Mouse (Mus musculus) right cerebral cortex, postnatal 10 days (tissue): ENCODE measurements around the gene Clstn1.
"Not testable (repeated sequence)": the region's sequence is repeated elsewhere in the genome, so short reads cannot be mapped to it uniquely, and the experiment has no call there.

Experiments
- DNase-seq, 2 experiments: peaks; one replicate each; pipeline ENCODE4 v3.0.0; 2021; ENCODE audit warnings: low spot score in 2 of 2

Clstn1 gene

DNA sequence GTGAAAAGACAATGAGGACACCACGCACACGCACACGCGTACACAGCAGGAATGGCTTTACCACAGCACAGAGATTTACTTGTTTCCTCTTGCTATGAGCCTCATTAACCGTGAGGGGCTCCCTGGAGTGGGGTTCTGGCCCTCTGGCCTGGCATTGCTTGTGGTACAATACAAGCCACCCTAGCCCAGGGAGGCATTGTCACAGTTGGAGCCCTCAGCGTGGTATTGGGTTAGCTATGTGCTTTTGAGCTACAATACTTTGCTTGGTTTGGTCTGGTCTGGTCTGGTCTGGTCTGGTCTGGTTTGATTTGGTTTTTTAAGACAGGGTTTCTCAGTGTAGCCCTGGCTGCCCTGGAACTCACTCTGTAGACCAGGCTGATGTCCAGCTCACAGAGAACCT is 13.3 kb downstream of the Clstn1 start:
- DNase-seq = no peak

DNA sequence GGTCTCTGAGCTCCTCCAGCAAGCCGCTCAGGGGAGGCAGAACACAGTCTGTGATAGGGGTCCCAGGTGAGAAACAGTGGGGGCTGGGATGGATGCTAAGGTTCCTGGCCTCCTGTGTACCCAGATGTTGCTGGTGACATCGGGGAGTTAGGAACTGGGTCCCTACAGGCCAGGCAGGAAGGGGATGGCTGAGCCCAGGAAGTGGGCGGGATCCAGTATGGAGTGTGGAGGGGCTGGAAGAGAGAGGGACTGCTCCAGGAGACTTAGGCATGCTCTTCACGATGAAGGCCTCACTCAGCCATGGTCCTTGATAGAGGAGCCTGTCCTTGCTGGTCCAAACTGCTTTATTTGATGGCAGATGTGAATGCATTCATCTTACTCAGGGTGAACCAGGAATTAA is 13.9 kb downstream of the Clstn1 start:
- no peak for DNase-seq

GRCm38 (mm10) chr4:149601484-149601883 is 15.2 kb downstream of the Clstn1 start:
- no peak for DNase-seq

DNA sequence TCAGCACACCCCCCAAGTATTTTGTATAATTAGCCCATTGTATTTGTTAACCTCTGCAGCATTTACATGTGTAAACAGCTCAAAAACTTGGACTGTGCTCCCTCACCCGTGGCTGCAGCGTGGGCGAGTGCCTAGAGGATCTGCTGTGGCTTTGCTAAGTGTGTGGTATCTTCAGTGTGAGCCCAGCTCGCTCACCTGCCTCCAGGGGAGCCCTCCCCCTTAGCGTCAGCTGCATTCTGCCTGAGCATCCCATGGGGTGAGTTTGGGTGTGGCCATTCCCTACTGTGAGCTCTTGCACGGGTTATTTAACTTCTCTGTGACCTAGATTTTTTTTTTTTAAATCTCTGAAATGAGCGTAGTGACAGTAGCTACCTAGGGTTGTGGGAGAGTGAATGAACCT is 16.0 kb downstream of the Clstn1 start:
- DNase-seq = no peak

DNA sequence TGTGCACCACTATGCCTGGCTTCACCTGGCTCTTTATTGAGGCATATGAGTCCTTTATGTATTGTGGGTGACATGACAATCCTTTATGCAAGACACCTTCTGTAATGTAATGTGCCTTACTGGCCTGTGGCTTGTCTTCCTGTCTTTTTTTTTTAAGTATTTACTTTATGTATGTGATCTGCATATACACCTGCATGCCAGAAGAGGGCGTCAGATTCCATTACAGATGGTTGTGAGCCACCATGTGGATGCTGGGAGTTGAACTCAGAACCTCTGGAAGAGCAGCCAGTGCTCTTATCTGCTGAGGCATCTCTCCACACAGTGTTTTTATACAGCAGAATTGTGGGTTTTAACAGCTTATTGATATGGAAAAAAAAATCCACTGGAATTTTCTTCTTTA is 17.6 kb downstream of the Clstn1 start:
- DNase-seq = no peak

GRCm38 (mm10) chr4:149604518-149604917 is 18.2 kb downstream of the Clstn1 start:
- no peak for DNase-seq

DNA sequence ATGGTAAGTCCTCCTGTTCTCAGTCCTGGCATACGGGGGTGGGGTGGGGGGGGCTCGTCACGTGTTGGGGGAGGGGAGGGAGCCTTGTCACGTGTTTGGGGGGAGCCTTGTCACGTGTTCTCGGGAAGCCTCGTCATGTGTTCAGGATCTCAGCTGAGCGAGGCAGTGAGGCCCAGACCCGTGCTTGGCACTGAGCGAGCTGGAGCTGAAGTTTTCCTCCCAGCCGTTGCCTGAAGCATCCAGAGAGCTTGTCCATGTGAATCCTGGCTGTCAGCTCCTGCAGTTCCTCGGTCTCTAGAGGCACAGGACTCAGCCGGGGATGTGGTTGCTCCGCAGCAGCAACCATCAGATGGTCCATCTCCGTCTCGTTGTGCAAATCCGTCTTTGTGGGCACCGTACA is 19.8 kb downstream of the Clstn1 start:
- DNase-seq = no peak

DNA sequence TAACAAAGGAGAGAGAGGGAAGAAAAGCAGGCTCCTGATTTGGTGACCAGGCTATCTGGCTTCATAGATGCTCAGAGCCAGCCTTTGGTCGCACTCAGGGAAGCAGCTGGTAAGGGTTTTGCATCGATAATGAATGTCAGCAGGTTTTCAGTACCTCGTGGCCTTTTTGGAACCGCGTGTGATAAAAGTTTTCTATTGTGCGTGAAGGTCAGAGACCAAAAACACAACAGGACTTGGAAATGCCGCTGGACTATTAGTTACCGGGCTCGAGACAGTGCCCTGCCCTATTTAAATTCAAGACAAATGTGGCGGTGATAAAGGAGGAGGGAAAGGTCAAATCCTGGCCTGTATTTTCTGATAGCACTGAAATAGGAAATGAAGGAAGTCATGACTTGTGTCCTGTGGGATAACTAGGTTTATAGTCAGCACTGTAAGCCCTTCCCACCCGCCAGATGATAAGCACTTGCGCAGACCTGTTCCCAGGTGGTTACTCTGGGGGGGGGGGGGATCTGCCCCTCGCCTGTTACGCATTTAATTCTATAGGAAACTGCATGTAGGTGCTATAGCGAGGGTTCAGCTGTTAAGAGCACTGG is 20.6 kb downstream of the Clstn1 start:
- DNase-seq = no peak

GRCm38 (mm10) chr4:149607591-149608308 is 21.5 kb downstream of the Clstn1 start:
- DNase-seq = no peak

DNA sequence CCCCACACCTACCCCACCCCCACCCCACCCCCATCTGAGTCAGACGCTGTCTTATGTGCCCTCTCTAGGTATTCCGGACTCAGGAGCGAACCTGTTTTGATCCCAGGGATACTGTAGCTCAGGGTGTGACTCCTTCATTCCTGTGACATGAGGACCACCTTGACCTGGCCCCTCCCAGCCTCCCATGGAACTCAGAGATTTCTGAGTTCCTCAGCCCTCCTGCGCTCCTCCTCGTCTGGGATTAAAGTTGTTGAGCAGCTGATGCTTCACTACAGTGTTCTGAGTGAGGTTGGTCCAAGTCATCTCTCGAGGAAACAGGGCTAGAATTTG is 22.0 kb downstream of the Clstn1 start:
- no peak for DNase-seq

DNA sequence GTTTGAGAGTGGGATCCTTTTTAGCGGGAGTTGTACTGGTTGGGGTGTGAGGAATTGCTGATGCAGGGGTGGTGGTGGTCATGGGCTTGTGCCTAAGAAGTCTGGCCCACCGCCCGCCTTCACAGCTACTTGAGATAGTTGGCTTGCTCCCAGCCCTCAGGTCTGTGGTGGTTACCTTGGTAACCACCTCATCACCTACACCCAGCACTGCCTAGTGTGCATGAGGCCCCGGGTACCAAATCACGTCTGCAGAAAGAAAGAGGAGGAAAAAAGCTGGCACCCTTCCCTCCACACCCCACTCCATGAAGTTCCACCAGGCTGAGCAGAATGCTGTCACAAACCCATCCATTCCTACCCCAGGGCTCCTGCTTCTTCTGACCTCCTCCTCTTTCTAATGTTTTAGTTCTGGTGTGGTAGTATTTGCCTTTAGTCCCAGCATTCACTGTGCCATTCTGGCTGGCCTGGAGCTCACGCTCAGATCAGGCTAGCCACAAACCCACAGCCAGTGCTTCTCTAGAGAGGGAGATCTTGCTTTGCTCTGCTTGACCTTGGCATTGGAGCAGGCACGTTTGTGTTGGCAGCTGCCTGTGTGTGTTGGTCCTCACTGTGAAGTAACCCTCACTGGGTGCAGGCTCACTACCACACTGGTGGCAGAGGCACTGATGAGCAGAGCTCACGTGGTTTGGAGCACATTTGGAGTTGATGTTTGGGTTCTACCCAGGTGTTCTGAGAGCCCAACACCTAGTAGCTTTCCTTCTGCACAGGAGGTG is 23.2 kb downstream of the Clstn1 start:
- DNase-seq = no peak

DNA sequence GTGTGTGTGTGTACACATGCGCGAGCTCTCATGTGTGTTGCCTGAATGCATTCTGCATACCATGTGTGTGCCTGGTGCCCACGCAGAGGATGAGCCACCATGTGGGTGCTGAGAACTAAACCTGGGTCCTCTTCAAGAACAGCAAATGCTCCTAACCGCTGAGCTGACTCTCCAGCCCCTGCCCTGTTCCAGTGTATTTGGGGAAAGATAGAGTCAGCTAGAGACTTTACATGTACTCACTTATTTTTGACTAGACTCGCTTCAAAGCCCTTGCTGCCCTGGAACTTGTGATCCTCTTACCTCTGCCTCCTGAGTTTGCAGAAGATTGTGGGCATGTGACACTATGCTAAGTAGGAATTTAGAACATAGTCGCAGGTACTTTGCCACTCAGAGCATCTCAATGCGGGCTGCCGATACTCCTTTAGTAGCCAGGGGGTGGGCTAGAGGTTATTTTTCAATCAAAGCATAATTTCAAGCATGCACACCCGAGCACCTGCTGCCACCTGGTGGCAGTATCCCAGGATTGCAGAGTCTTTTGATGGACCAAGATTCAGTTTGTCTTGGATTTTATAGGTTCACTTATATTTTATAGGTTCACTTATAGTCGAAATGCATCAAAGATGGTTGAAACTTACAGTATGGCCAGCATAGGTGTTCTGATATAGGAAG is 25.2 kb downstream of the Clstn1 start:
- DNase-seq = peak in 1 of 2 experiments; percentile 71

GRCm38 (mm10) chr4:149613497-149613896 is 27.2 kb downstream of the Clstn1 start:
- not testable (repeated sequence) for DNase-seq

GRCm38 (mm10) chr4:149614869-149615268 is 28.6 kb downstream of the Clstn1 start:
- no peak for DNase-seq

GRCm38 (mm10) chr4:149616999-149617398 is 30.7 kb downstream of the Clstn1 start:
- DNase-seq = not testable (repeated sequence)

- DNase-seq = no peak
These were observed 33.7 kb downstream of the Clstn1 start for GRCm38 (mm10) chr4:149619988-149620387.

GRCm38 (mm10) chr4:149621286-149621685 is 35.0 kb downstream of the Clstn1 start:
- DNase-seq = no peak

DNA sequence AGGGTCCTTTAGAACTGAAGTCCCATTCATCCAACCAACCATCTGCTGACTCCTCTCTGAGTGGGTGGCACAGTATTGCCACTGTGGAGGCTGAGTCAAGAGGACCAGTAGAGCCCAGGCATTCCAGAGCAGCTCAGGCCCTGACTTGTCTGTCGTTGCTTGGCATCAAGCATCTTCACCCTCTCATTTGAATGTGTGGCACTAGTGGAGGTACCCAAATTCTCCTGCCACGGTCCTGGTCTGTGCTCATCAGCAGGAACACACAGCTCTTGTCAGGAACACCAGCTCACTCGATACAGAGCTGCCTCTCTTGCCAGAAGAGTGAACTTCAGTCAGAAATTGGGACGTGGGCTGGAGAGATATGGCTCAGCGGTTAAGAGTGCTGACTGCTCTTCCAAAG is 37.4 kb downstream of the Clstn1 start:
- DNase-seq = no peak

- DNase-seq = no peak
These were observed 40.5 kb downstream of the Clstn1 start for GRCm38 (mm10) chr4:149626809-149627208.

GRCm38 (mm10) chr4:149628372-149628771 is 42.1 kb downstream of the Clstn1 start:
- peak; percentile 65 to 79 for DNase-seq

DNA sequence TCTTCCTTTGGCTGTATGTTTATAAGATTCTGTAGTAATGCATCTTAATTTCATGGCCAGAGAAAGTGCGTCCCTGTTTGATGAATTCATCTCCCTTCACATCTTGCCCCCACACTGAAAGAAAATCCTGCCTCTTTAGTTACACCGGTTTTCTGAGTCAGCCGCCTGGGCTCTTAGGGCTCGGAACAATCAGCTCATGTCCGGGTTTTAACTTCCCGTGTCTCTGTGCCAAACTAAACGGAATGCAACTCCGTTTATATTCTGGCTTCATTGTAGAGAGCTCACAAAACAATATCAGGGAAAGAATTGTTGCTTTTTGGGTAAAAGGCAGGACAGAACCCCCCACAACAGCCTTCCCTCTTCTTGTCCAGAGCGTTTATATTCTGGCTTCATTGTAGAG is 42.5 kb downstream of the Clstn1 start:
- no peak for DNase-seq

DNA sequence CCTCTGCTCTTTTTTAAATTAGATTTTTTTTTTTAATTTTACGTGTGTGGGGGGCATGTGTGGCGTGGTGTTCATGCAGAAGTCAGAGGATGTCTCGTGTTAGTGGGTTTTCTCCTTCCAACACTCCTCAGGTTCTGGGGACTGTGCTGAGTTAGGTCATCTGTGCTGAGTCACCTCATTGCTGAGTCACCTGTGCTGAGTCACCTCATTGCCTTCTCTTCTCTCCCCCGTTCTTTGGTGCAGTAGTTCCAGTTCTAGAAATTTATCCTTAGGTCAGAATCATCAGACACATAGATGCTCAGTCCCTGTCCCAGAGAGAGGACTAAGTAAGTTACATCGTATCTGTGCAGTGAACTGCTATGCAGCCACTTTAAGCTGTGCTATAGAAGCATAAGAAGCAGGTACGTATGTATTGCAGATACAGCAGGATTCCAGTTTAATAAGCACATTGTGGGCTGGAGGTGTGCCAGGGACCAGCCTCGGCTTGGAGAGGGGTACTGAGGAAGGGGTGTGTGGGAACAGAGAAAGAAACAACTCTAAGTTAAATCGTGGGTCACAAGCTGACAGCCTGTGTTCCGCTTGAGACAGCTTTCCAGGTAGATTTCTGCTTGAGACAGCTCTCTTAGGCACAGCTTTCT is 46.5 kb downstream of the Clstn1 start:
- peak in 1 of 2 experiments; percentile 33 for DNase-seq
